Mouse (Mus musculus) R1 (cell line): Measurements from ENCODE around the gene Nckap1l.

Experiments
- DNase-seq: peaks from one replicate; pipeline ENCODE4 v3.0.0-alpha.2; 2018; ENCODE audit warnings: low read depth, low spot score

The Nckap1l gene

GRCm38 (mm10) chr15:103537822-103538213 lies 84.2 kb downstream of the Nckap1l start, which contains the start of gene Ppp1r1a:
Gene Ppp1r1a (minus strand): TSS chr15:103538003.
- DNase-seq: peak; percentile 80

GRCm38 (mm10) chr15:103539259-103539658 lies 85.7 kb downstream of the Nckap1l start:
- no peak for DNase-seq

GRCm38 (mm10) chr15:103540646-103541045 lies 87.1 kb downstream of the Nckap1l start:
- DNase-seq: no peak

- DNase-seq: no peak
Observed at GRCm38 (mm10) chr15:103542526-103542925, 88.9 kb downstream of the Nckap1l start.

GRCm38 (mm10) chr15:103547983-103548382 lies 94.4 kb downstream of the Nckap1l start:
- peak; percentile 30 for DNase-seq
